Mouse (Mus musculus) kidney, adult 18-20 months (tissue): ENCODE measurements around the gene Cep170b.

Experiments used
- DNase-seq: peaks from one replicate; pipeline ENCODE4 v3.0.0; 2021

Gene Cep170b

DNA sequence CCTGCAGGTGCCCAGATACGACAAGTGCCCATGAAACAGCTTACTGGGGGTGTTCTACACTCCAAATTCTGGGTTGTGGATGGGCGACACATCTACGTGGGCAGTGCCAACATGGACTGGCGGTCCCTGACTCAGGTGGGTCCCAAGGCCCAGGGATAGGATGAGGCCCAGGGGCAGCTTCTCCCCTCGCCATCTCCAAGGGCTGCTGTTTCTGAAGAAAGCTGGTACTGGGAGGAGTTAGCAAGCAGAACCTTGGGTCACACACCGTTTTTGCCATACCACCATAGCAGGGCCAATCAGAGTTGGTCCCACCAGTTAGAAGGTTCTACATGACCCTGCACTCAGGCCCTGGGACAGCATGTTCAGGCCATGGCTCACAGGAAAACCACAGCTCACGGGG, 44.7 kb downstream of the Cep170b start:
- no peak for DNase-seq

GRCm38 (mm10) chr12:112766586-112766985, 46.3 kb downstream of the Cep170b start:
- no peak for DNase-seq

DNA sequence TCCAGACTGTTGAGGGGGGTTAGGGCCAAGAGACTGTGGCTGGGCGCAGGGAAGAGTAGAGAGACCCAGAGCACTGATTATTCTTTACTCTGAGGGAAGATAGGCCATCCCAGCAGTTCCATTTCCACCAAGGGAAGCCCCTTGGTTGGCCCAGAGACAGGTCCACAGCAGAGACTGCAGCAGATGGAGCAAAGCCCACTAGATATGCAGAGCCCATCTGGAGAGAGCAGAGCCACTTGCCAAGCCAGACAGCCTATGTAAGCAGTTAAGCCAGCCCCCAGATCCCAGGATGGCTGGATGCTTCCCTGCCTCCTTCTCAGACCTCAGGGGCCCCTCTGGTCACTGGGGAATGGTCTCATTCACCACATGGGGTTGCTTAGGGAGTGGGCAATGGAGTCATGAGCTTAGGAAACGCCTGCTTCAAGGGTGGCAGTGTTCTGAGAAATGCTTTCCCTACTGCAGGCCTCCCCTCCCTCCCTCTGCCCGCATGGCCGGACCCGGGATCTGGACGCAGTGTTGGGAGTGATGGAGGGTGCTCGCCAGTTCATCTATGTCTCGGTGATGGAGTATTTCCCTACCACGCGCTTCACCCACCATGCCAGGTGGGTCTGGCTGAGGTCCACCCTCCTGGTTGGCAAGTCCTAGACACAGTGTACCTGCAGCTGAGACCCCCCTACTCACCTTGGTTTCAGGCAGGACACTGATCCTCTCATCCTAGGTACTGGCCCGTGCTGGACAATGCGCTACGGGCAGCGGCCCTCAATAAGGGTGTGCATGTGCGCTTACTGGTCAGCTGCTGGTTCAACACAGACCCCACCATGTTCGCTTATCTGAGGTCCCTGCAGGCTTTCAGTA, 47.0 kb downstream of the Cep170b start:
- DNase-seq = no peak

DNA sequence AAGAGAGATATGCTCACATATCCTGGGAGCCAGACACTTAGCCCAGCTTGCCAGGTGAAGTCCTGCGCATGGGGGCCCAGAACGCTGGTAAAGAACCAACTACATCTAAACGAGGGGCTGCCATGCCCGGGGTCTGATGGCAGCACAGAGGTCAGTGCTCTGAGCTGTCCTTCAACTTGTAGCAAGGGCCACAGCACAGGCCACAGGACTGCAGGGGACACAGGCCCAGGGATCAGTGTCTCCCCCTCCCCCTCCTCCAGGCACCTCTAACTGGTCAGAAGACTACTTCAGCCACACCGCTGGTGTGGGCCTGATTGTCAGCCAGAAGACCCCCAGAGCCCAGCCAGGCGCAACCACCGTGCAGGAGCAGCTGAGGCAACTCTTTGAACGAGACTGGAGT, 47.9 kb downstream of the Cep170b start:
- DNase-seq = no peak

DNA sequence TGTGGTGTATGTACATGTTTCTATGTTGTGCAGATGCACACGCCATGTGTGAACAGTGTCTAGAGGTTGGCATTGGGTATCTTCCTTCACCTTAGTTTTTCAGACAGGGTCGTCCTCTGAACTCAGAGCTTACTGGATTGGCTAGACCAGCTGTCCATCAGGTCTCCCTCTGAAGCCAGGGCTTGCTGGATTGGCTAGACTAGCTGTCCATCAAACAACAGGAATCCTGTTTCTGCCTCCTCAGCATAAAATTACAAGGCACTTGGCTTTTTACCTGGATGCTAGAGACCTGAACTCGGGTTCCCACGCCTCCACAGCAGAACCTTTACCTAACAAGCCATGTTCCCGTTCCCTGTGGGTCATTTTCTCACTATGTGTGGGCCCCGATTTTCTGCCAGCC, 48.8 kb downstream of the Cep170b start:
- no peak for DNase-seq

GRCm38 (mm10) chr12:112769751-112770150, 49.5 kb downstream of the Cep170b start:
- DNase-seq = no peak

- no peak for DNase-seq
Measured at GRCm38 (mm10) chr12:112770396-112770795, 50.1 kb downstream of the Cep170b start.

DNA sequence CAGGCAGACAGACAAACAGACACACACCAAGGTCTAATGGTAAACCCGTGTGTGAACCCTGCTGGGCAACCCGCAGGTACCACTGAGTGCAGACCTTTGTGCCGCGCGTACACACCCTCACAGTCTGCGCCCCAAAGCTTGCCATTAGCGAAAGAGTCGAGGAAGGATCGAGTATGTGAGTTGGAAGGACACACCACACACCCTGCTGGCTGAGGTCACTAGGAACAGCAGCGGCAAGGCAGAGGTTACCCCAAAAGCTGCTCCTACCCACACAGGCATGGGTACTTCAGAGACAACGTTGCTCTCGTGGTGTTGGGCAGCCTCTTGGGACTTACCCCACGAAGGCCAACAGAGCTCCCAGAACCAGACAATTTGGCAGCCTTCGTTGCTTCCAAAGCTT, 52.1 kb downstream of the Cep170b start:
- no peak for DNase-seq

DNA sequence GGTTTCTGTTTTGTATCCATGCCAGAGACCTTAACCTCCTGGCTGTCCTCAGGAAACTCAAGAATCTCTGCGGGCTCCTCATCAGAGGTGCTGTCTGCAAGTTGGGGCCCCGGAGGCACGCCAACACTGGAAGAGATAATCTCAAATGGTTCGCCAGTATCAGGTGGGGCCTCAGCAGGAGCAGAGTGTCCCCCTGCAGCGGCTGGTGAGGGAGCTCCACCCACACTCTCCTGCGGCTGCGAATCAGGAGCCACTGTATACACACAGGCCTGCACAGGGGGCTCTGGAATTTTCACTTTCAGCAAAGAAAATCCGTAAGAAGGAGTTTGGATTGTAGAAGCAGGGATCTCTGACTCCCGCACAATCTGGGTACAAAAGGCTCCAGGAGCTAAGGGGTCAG, 53.1 kb downstream of the Cep170b start:
- no peak for DNase-seq

DNA sequence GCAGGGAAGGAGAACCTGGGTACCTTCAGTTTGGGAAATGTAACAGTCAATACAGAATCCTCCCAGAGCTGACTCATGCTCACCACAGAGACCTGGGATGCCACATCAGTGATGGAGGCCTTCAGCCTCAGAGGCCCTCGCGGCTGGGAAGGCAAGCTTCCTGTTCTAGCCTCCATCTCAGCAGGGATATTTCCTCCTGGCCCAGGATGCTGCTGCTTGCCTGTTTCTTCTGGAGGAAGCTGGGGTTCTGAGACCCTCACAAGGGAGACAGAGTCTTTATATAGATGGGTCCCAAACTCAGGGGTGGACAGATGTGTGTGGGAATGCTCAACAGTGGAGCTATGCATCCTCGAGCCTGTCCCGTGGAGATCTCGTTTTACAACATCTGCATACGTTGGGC, 53.8 kb downstream of the Cep170b start:
- no peak for DNase-seq

GRCm38 (mm10) chr12:112774481-112774880, 54.2 kb downstream of the Cep170b start:
- no peak for DNase-seq

DNA sequence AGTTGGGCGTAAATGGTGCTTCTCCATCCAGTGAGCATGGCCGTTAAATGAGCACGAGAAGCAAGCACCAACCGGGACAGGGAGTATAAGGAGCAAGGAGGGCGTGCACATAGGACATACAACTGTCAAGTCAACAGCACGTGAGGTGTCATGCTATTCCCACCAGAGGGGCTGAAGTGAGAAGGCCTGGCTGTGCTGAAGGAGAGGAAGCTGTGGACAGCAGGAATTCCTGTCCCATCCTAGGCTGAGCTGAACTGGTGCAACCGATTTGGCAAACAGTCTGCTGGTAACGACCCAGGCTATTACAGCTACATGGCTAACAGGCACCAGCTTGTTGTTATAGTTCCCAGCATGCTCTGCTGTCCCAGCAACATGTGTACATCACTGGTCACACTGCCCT, 70.8 kb downstream of the Cep170b start:
- DNase-seq = no peak

DNA sequence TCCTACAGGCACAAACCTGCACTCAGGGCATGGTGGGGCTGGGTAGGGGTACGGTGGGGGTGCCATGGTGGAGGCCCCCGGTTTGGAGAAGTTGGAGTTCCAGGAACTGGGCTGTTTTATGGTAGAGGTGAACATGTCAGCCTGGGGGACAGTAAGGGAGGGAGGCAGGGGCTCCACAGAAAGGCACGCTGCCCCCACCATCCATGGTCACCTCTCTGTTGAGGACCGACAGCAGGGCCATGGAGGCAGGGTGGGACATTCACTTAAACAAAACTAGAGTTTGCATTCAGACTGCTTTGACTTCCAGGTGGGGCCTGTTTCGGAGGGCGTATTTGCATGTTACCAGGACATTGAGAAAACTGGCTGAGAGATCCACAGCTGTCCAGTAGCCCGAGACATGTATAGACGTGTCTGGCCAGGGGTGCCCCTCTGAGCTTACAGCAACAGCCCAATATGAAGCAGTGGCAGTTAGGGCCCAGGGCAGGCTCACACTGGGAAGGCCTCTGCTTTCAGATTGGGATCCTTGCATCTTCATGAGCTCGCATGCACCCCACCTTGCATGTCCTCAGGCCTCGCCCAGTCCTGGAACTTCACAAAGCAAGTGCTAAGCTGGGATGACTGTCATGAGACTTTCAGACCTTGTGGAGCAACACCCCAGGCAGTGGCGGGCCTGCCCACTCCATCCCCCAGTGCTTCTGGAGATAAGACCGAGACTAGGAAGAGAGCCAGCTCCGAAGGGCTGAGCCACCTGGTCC, 73.5 kb downstream of the Cep170b start:
- no peak for DNase-seq

DNA sequence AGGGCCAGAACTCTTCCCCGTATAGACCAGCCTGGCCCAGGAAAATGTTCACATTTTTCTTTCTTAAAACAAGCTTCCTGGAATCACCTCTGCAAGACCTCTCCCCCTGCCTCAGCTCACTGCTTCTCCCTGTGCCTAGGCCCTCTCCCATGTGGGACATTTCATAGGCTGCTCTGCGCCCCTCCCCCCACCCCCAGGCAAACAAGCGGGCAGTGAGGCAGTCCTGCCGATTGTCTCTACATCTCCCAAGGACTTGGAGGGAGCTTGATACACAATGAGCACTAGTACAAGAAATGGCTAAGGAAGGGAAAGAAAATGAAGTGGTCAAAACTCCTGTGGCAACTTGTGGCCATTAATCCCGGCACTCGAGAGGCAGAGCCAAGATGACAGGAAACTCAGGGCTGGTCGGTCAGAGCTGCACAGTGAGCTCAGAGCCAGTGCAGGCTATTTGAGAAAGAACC, 74.1 kb downstream of the Cep170b start:
- DNase-seq = no peak

DNA sequence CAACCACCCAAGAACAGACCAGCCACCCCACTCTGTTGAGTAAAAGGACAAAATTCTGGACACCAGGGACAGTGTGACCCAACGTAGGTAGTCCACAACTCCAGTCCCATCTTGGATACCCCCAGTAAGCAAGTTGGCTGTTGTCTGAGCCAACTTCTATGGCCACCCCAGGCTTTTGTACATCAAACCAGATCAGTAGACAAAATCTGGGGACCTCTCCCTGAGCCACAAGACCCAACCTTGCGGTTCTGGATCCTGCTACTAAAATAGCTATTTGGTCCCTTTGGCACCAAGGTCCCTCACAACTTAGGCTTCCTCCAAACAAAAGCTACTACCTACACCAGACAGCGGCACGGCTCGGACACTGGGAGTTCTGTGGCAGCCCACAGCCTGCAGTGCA, 74.7 kb downstream of the Cep170b start:
- DNase-seq = no peak

DNA sequence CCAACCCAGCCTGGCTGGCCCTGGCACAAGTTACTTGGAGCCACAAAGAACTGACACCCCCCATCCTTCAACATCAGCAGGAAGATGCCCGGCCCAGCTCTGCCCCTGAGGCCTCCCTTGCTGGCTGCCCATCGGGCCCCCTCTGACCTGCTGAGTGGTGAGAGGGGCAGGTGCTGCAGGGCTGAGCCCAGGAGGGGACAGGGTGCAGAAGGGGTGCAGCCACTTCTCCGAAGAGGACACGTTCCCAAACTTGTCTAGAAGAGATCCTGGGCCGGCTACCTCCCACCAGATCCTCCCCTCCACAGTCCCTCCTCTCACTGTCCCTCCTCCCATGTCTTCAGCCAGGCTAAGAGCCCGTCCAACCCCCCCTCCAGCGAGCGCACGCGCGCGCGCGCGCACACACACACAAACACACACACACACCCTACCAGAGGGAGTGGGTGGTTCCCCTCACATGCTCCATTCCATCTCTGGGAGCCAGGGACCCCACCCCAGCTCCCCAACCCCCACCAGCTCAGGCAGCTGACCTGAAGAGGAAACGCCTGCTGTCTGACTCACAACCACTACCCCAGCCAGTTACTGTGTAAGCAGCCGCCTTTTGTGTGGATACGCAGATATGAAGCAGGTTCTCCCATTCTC, 75.3 kb downstream of the Cep170b start:
- no peak for DNase-seq
